Mouse (Mus musculus) cerebellum, adult 11 months (tissue): ENCODE measurements around the gene Sigmar1.
A peak's percentile ranks its signal among the peaks of the same experiment; 100 is the strongest.
"Not testable (repeated sequence)": the region's sequence is repeated elsewhere in the genome, so short reads cannot be mapped to it uniquely, and the experiment has no call there.

Experiments
- DNase-seq: peaks from one replicate; pipeline ENCODE4 v3.0.0; 2022

Sigmar1 gene

GRCm38 (mm10) chr4:41755338-41756305, at the start of gene Sigmar1:
TSS of gene Sigmar1 (minus strand) at chr4:41756157.
- DNase-seq: peak; percentile 87

DNA sequence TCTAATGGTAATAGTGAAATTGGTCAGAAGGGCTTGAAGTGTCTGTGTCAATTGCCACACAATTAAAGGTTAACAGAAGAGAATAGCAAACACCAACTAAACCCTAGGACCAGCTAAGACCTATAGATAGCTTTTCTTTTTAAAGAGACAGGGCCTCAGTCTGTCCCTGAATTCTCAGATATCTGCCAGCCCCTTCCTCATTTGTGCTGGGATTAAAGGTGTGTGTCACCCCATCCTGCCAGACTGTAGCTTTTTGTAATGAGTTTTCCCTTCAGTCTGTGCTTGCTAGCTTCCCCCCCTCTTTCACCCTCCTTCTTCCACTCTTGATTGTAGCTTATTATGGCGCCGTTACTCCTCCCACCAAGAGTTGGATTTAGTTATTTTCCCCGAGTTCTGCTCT, 27.2 kb upstream of the Sigmar1 start:
- DNase-seq: not testable (repeated sequence)

DNA sequence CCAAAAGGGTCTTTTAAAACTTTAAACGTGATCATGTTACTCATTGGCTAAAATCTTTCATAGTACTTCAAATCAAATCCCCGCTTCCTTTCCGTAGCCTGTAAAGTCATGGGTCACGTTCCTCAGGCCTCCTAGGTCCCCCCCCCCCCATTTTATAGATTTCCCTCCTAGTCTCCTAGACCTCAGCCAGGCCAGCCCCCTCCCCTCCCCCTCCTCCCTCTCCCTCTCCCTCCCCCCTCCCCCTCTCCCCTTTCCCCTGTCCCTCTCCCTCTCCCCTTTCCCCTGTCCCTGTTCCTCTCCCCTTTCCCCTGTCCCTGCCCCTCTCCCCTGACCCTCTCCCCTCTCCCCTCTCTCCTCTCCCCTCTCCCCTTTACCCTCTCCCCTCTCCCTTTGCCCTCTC, 26.8 kb upstream of the Sigmar1 start:
- not testable (repeated sequence) for DNase-seq

DNA sequence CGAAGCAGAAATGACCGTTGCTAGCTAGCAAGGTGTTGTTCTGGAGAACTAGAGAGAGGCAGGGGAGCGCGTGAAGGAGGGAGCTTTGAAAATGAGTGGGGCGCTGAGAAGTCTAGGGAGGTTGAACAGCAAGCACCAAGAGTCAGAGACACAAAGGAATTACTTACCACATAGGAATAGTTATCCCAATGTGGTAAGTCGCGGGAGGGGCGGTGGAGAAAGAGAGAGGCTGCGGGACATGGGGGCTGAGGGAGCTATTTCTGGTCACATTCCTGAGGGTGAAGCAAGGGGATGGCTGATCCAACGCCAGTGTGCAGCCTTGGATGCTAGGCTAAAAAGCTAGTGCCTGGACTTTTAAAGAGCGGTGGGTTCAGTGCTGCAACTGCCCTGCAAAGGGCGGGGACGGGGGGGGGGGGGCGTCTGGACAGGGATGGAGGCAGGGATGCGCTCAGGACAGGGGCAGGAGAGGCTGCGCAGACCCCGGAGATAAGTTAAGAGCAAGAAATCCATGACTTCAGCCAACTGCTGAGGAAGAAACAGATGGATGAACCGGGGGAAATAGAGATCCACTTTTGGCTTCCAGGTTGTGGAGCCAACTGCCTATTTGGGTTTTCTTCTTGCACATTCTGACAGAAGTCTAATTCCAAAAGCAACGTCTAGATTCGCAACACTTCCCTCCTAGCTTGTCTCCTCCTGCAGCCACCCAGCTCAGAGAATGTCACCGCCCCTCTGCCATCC, 26.0 kb upstream of the Sigmar1 start:
- not testable (repeated sequence) for DNase-seq

- DNase-seq: not testable (repeated sequence)
Measured at GRCm38 (mm10) chr4:41781271-41781670, 25.3 kb upstream of the Sigmar1 start.

DNA sequence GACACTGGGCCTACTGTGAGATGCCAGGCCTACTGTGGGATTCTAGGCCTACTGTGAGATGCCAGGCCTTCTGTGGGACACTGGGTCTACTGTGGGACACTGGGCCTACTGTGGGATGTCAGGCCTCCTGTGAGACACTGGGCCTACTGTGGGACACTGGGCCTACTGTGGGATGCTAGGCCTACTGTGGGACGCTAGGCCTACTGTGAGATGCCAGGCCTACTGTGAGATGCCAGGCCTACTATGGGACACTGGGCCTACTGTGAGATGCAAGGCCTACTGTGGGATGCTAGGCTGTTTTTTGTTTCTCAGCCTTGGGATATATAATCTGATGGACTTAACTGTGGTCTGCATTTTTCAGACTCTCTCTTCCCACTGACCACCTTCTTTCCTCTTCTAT, 19.9 kb upstream of the Sigmar1 start:
- peak; percentile 15 for DNase-seq

DNA sequence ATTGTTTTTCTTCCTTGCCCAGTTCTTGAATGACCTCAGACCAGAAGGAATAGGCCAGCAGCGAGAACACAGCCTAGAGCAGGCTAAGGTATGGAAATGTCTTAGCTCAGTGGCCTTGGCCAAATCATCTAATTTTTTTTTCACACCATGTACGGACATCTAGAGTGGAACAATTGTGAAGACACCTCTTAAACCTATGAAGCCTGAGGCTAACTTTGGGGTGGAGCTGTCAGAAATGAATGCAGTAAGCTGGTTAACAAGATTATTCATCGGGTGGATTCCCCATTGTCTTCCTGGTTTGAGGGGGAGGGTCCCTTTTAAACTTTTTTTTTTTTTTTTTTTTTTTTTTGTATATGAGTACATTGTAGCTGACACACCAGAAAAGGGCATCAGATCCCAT, 18.5 kb upstream of the Sigmar1 start:
- DNase-seq: not testable (repeated sequence)

- DNase-seq: peak; percentile 82
Measured at GRCm38 (mm10) chr4:41774002-41774401, 18.0 kb upstream of the Sigmar1 start, which contains the start of gene Ccl27a. TSS of gene Ccl27a (minus strand) at chr4:41774247.

DNA sequence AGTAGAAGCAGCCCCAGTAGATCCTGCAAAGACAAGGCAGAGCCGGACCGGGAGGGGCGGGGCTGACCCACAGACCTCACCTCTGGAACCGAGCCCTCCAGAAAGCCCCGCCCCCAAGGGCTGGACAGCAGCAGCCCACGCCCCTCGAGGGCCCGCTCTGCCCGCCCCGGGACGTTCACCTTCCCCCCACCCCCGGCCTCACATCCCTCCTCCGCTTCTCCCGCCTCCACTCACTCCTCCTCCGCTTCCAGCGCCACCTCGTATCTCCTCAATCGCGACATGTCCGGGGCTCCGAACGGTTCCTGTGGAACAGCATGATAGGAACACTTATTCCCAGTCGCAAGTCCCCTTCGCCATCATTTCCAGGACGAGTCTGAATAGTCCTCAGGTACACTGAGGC, 17.5 kb upstream of the Sigmar1 start:
- peak; percentile 66 for DNase-seq

GRCm38 (mm10) chr4:41772946-41773345, 17.0 kb upstream of the Sigmar1 start:
- not testable (repeated sequence) for DNase-seq

DNA sequence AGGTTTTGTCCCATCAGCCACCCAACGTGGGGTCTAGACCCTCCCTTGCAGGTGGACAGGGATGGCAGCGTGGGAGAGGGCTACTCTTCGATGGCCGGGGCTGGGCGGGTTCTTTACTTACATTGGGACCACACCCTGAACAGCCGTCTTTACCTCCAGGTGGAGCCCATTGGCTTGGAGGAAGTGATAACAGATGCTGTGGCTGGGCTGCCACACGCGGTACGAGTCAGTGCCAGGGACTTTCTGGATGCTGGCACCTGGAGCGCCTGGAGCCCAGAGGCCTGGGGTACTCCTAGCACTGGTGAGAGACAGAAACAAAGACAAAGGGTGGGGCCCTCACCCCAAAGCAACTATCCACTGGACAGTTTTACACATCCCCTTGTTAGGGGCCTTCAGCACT, 11.3 kb upstream of the Sigmar1 start:
- DNase-seq: not testable (repeated sequence)

DNA sequence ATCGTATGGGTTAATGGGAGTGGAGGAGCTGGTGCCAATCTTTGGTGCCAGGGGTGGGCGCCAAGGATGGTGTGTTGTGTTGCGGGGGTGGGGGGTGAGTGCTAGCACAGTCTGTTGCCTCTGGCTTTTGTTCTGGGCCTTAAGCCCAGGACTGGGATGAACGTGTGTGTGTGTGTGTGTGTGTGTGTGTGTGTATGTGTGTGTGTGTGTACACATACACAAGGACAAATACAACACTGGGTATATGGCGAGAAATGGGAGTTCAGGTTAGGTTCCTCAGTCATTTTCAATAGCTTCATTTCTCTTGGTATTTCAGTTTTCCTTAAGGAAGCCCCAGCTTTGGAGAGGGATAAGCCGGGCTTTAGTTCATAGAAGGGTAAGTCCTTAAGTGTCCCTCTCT, 7.2 kb upstream of the Sigmar1 start:
- not testable (repeated sequence) for DNase-seq

- not testable (repeated sequence) for DNase-seq
Measured at GRCm38 (mm10) chr4:41762688-41763114, 6.7 kb upstream of the Sigmar1 start.

DNA sequence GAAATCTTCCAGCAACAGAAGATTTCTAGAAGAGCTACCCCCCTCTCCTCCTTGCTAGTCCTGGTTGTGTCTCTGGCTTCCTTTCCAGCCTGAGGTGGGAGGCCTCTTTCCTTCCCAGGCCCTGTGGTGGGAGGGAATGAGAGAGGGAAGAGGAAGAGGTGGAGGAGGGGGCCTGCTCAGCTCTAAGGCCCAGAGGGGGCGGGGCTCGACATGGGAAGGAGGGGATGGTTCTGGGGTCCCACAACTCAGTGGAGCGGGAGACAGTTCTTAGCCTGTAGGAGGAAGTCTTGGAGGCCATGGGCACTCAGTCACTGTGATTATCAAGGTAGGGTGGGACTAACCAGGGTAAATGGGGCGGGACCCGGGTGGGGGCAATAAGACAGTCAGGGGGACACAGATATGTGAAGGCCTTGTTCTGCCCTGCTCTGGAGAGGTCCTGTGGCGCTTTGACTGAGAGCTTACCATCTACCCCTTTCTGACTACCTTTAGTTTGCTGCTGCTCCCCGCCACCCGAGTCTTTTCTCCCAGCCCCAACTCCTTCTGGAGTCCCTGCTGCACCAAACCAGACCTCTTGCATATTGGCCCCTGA, 6.2 kb upstream of the Sigmar1 start:
- no peak for DNase-seq

DNA sequence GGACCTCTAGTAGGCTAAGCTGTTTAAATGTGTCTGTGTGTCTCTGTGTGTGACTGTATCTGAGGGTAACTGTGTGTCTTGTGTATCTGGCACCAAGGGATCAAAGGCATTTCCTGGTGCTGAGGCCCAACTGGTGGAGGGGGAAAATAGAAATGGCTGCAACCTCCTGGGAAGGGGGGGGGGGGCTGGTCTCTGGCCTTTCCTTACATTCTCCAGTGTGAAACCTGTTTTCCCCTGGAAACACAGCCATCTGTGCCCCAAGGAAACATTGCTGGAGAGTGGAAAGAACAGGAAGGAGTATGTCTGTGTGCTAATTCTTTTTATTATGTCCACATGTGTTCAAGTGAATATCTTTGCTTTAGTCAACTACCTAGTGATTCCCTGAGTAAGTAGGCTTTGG, 5.7 kb upstream of the Sigmar1 start:
- DNase-seq: no peak

- no peak for DNase-seq
Measured at GRCm38 (mm10) chr4:41760911-41761310, 5.0 kb upstream of the Sigmar1 start.

DNA sequence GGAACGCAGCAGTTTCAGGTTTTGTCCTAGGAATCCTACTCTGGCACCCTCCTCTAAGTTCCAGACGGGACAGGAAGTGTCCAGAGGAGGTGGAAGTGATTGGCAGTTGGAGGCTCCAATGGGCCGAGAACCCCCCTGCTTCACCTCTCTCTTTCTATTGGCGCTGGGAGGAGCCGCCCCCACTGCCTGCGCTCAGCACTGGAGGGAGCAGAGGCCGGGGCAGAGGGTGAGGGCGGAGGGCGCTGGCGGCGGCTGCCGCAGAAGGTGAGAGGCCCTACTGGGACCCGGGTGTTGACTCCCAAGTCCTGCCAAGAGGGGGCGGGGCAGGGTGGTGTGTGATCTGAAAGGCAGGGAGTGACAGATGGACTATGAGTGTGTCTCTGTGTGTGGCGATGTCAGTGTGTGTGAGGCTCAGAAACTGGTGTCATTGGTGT, 4.3 kb upstream of the Sigmar1 start:
- peak; percentile 90 for DNase-seq

- no peak for DNase-seq
Measured at GRCm38 (mm10) chr4:41759656-41760287, 3.8 kb upstream of the Sigmar1 start.

- no peak for DNase-seq
Measured at GRCm38 (mm10) chr4:41759206-41759605, 3.2 kb upstream of the Sigmar1 start.

DNA sequence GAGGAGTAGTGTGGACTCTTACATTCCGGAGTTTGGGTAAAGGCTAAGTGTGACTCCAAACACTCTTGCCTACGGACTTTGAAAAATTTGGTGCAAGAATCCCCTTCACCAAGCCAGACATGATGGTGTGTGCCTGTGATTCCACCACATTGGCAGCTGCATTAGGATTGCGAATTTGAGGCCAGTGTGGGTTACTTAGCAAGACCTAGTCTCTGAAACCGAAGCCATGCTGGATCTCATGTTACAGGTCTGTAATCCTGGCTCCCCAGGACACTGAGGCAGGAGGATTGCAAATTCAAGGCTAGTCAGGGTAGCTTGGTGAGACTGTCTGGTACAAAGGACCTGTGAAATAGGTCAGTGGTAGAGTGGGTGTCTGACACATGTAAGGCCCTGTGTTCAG, 2.7 kb upstream of the Sigmar1 start:
- DNase-seq: no peak

DNA sequence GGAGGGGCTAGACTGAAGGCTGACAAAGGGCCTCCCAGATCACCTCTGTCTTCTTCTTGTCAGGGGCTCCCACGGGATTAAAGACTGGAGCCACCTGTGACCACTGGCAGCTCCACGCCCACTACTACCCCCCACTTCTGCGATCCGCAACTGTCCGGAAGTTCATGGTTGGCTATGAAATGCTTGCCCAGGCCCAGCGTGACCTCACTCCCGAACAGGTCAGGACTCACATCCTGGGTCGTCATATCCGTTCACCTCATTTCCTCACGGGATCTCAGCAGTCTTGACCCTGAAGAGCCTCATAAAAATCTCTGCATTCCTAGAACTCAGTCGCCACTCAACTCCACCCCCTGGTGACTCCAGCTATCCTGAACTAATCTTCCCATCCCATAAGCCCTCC, 2.1 kb upstream of the Sigmar1 start:
- no peak for DNase-seq

DNA sequence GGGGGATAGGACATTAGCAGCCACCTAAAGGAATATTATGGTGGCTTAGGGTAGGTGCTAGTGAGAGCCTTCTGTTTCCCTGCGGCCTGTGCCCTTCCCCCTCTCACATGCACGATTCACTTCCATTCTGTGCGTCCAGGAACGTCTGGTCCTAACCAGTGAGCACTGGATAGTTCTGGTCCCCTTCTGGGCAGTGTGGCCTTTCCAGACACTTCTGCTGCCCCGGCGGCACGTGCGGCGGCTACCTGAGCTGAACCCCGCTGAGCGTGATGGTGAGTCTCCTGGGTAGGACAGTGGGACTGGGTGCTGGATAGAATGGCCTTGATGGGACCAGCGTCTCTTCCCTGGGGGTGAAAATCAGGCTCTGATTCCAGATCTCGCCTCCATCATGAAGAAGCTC, 1.4 kb upstream of the Sigmar1 start:
- no peak for DNase-seq

GRCm38 (mm10) chr4:41756440-41756839, 483 bp upstream of the Sigmar1 start:
- DNase-seq: no peak
